Mouse (Mus musculus): ENCODE measurements at regions not wholly inside any gene's neighbourhood (a gene's known extent, or its start where the extent isn't known, plus 50 kb on each side); places are given as distances from the start of the nearest gene placed in this dataset.
"Not testable (repeated sequence)": the region's sequence is repeated elsewhere in the genome, so short reads cannot be mapped to it uniquely, and the experiment has no call there.

- H3K4me2 ChIP-seq: peak overlapping the region; percentile 42
- H3K9me3 ChIP-seq: no peaks in the 10 kb centered on the region
- no peak for ATAC-seq (ENCODE audit: low FRiP score)
- H3K36me3 ChIP-seq: no peaks in the 10 kb centered on the region
- H3K27ac ChIP-seq: no peak overlapping the region
- WGBS: 2% methylated on average over 18 of the region's 19 CpGs
- H3K4me1 ChIP-seq (replicated peaks): peaks cover 26% of the 10 kb centered on the region
- peaks cover 64% of the 10 kb centered on the region for H3K27me3 ChIP-seq
- H3K9ac ChIP-seq: peak overlapping the region; percentile 59
- H3K4me3 ChIP-seq: no peak overlapping the region
Observed at GRCm38 (mm10) chr11:94882687-94883383, 53.2 kb upstream of the Col1a1 start.

GRCm38 (mm10) chr11:94881982-94882686 lies 53.9 kb upstream of the Col1a1 start:
- 22% methylated on average over 8 of the region's 9 CpGs for WGBS
- Histone ChIP-seq H3K36me3 (no peaks in the 10 kb centered on the region), H3K9ac (no peak overlapping the region; the same call in 1 of the 2 replicates), H3K27ac (no peak overlapping the region), H3K27me3 (peaks cover 68% of the 10 kb centered on the region), H3K4me3 (no peak overlapping the region), H3K9me3 (no peaks in the 10 kb centered on the region), H3K4me2 (peak overlapping the region; percentile 42), H3K4me1 (replicated peaks) (peaks cover 26% of the 10 kb centered on the region)
- no peak for ATAC-seq (ENCODE audit: low FRiP score)

- Histone ChIP-seq H3K4me3 (peak overlapping the region; percentile 27), H3K4me2 (peak overlapping the region; percentile 52), H3K27ac (peak overlapping the region; percentile 66), H3K9me3 (no peaks in the 10 kb centered on the region), H3K9ac (peak overlapping the region; percentile 65), H3K27me3 (peaks cover 60% of the 10 kb centered on the region), H3K36me3 (no peaks in the 10 kb centered on the region), H3K4me1 (replicated peaks) (peaks cover 26% of the 10 kb centered on the region)
- ATAC-seq (ENCODE audit: low FRiP score): no peak
- WGBS: 3% methylated on average over 27 of the region's 27 CpGs
Observed at GRCm38 (mm10) chr11:94880896-94881840, 54.9 kb upstream of the Col1a1 start.

DNA sequence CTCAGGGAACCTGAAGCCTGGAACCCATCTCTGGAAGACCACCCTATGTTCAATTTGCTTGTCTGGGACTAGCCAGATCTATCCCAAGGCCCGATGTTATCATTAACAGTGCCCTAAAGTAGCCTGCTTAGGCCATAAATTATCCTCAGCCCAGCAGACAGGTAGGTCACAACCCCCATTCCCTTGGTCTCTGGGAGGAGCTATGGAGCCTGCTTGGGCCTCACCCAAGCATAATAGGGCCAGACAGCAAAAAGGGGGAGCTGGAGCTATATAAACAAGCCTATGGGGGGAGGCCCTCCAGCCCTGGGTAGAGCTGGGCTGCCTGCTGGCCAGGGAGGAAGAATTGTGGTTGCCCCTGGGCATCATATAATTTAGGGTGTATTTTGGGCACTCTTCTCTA lies 59.3 kb upstream of the Col1a1 start:
- no peak overlapping the region for H3K9ac ChIP-seq
- no peaks in the 10 kb centered on the region for H3K9me3 ChIP-seq
- peaks cover 63% of the 10 kb centered on the region for H3K27me3 ChIP-seq

GRCm38 (mm10) chr11:94875026-94875425 lies 61.0 kb upstream of the Col1a1 start:
- WGBS: 56% methylated on average over 7 of the region's 7 CpGs
- Histone ChIP-seq H3K4me3 (no peak overlapping the region), H3K27ac (no peak overlapping the region), H3K9ac (no peak overlapping the region), H3K36me3 (no peaks in the 10 kb centered on the region), H3K4me2 (no peak overlapping the region), H3K4me1 (replicated peaks) (peaks cover 16% of the 10 kb centered on the region), H3K9me3 (no peaks in the 10 kb centered on the region), H3K27me3 (peaks cover 56% of the 10 kb centered on the region)
- ATAC-seq (ENCODE audit: low FRiP score): no peak

More for the DNA sequence above, 59.3 kb upstream of the Col1a1 start:
- Histone ChIP-seq H3K4me1 (replicated peaks) (peaks cover 25% of the 10 kb centered on the region), H3K36me3 (no peaks in the 10 kb centered on the region), H3K27ac (no peak overlapping the region), H3K4me2 (no peak overlapping the region), H3K4me3 (no peak overlapping the region)
- WGBS: 33% methylated on average over 1 of the region's 1 CpGs
- ATAC-seq (ENCODE audit: low FRiP score): no peak

GRCm38 (mm10) chr11:94874155-94874561 lies 61.9 kb upstream of the Col1a1 start:
- peaks cover 53% of the 10 kb centered on the region for H3K27me3 ChIP-seq
- H3K4me3 ChIP-seq: no peak overlapping the region
- 6% methylated on average over 7 of the region's 7 CpGs for WGBS
- no peaks in the 10 kb centered on the region for H3K36me3 ChIP-seq
- H3K9me3 ChIP-seq: no peaks in the 10 kb centered on the region
- peaks cover 16% of the 10 kb centered on the region for H3K4me1 ChIP-seq (replicated peaks)
- no peak overlapping the region for H3K27ac ChIP-seq
- no peak for ATAC-seq (ENCODE audit: low FRiP score)
- no peak overlapping the region for H3K4me2 ChIP-seq
- H3K9ac ChIP-seq: no peak overlapping the region

DNA sequence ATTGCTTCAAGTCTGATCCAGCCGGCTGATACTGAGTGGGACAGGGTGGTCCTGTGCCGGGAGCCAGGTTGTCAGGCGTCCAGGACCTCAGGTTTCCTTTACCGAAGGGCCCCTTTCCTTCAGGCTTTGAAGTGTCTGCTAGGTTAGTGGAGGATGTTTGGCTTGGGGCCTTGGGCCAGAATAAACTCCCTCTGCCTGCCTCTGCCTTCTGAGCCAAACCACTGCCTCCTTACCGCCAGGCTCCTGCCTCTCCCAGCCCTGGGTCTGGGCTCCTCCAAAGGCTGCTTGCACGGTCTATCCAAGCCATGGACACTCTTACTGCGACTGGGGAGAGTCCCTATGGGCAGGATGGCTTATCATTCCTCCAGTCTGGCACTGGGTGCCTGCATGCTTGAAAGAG lies 62.3 kb upstream of the Col1a1 start:
- H3K9me3 ChIP-seq: no peaks in the 10 kb centered on the region
- H3K36me3 ChIP-seq: no peaks in the 10 kb centered on the region
- H3K9ac ChIP-seq: no peak overlapping the region
- H3K27ac ChIP-seq: no peak overlapping the region
- no peak overlapping the region for H3K4me3 ChIP-seq
- peak overlapping the region; percentile 63 for H3K4me2 ChIP-seq
- 10% methylated on average over 7 of the region's 7 CpGs for WGBS
- H3K27me3 ChIP-seq: peaks cover 50% of the 10 kb centered on the region
- ATAC-seq (ENCODE audit: low FRiP score): no peak
- peaks cover 16% of the 10 kb centered on the region for H3K4me1 ChIP-seq (replicated peaks)

GRCm38 (mm10) chr11:94872921-94873320 lies 63.1 kb upstream of the Col1a1 start:
- no peaks in the 10 kb centered on the region for H3K36me3 ChIP-seq
- no peak overlapping the region for H3K27ac ChIP-seq
- no peaks in the 10 kb centered on the region for H3K9me3 ChIP-seq
- 3% methylated on average over 19 of the region's 19 CpGs for WGBS
- H3K4me1 ChIP-seq (replicated peaks): peaks cover 16% of the 10 kb centered on the region
- H3K27me3 ChIP-seq: peaks cover 50% of the 10 kb centered on the region
- ATAC-seq (ENCODE audit: low FRiP score): peak; percentile 46; the same call in 1 of the 2 replicates
- H3K9ac ChIP-seq: peak overlapping the region; percentile 58
- peak overlapping the region; percentile 63 for H3K4me2 ChIP-seq
- peak overlapping the region; percentile 35 for H3K4me3 ChIP-seq

DNA sequence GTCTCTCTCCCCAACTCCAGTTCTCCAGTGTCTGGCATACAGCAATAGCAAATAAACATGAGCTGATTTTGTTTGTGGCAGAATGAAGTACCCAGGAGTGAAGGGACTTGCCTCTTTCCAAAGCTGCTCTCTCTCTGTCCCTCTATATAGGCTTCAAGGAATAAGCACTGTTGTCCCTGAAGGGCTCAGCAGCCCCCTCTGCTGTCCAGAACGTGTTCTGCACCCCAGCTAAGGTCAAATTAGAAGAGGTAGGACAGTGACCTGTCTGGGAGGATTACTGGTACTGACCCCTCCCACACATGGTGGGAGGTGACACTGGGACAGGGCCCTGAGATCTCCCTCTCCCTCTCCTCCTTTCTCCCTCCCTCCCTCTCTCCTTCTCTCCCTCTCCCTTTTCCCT lies 65.7 kb upstream of the Col1a1 start:
- 0% methylated on average over 1 of the region's 1 CpGs for WGBS
- Histone ChIP-seq H3K4me2 (no peak overlapping the region), H3K9ac (no peak overlapping the region)

GRCm38 (mm10) chr11:94869866-94870265 lies 66.2 kb upstream of the Col1a1 start:
- H3K27ac ChIP-seq, H3K36me3 ChIP-seq, H3K4me3 ChIP-seq, H3K9me3 ChIP-seq, H3K4me2 ChIP-seq, H3K9ac ChIP-seq: not testable (repeated sequence)
- Histone ChIP-seq H3K4me1 (replicated peaks) (peaks cover 16% of the 10 kb centered on the region), H3K27me3 (peaks cover 42% of the 10 kb centered on the region)
- 0 out of 2 replicates have a peak, but pooled peaks have one; percentile 28 for ATAC-seq (ENCODE audit: low FRiP score)
- 22% methylated on average over 4 of the region's 4 CpGs for WGBS

More for the DNA sequence above, 65.7 kb upstream of the Col1a1 start:
- Histone ChIP-seq H3K36me3 (no peaks in the 10 kb centered on the region), H3K4me3 (no peak overlapping the region), H3K4me1 (replicated peaks) (peaks cover 16% of the 10 kb centered on the region), H3K27me3 (peaks cover 46% of the 10 kb centered on the region), H3K27ac (no peak overlapping the region), H3K9me3 (no peaks in the 10 kb centered on the region)
- ATAC-seq (ENCODE audit: low FRiP score): no peak

DNA sequence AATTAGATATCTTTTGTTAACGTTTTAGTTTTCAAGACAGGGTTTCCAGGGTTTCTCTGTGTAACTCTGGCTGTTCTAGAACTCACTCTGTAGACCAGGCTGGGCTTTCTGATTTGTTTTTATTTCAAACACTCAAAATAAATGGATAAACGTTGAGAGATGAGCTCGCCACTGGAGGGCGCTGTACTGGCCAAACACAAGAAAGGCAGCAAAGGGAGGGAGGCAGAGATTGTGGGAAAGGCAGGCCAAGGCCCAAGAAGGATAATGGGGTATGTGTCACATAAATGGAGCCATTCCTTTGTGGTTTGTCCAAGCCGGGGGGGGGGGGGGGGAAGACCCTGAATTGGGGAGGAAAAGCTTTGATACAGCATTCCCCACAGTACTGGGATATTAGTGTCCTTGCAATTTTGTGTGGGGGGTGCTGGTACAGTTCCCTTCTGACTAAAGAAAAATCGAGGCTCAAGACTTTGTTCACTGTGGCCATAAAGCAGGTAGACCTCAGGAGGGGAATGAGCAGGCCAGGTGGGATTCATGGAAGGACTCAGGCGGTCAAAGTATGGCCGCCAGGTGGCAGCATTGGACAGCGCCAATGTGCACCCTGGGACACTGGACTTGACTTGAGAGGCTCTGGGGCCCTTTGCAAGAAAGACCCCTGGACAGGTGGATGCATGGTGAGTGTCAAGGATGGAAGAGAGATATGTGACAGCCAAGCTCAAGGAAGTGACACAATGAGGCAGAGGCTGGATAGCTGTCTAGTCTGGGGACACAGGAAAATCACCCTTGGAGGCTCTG lies 69.7 kb upstream of the Col1a1 start:
- WGBS: 19% methylated on average over 9 of the region's 9 CpGs
- no peaks in the 10 kb centered on the region for H3K36me3 ChIP-seq
- H3K9me3 ChIP-seq: no peaks in the 10 kb centered on the region
- no peak for ATAC-seq (ENCODE audit: low FRiP score)
- no peaks in the 10 kb centered on the region for H3K4me1 ChIP-seq (replicated peaks)
- peaks cover 9% of the 10 kb centered on the region for H3K27me3 ChIP-seq
- no peak overlapping the region for H3K4me3 ChIP-seq
- H3K4me2 ChIP-seq: no peak overlapping the region
- H3K27ac ChIP-seq: no peak overlapping the region
- H3K9ac ChIP-seq: no peak overlapping the region
